Mouse (Mus musculus): ENCODE measurements around the gene Rai14. TPM values are rescaled to one million over a fixed set of nuclear protein-coding genes. Genes with fewer than 3 reads are reported as not detected.

Gene Rai14
- polyA plus RNA-seq, 1 experiment from 2014 or later = 59.8 TPM

- Histone ChIP-seq H3K27me3 (no peaks in the 10 kb centered on the region), H3K36me3 (replicated peaks) (no peaks in the 10 kb centered on the region), H3K9me3 (no peaks in the 10 kb centered on the region), H3K27ac (no peak overlapping the region), H3K4me2 (no peak overlapping the region), H3K4me1 (no peaks in the 10 kb centered on the region), H3K4me3 (replicated peaks) (no peak overlapping the region), H3K9ac (no peak overlapping the region)
- 86% methylated on average over 6 of the region's 6 CpGs for WGBS
- no peak for ATAC-seq (ENCODE audit: low FRiP score)
Observed at GRCm38 (mm10) chr15:10738354-10739142, 24.1 kb upstream of the Rai14 start.

GRCm38 (mm10) chr15:10735948-10736347 is 21.5 kb upstream of the Rai14 start:
- WGBS = 88% methylated on average over 4 of the region's 4 CpGs

GRCm38 (mm10) chr15:10735216-10735615 is 20.8 kb upstream of the Rai14 start:
- Histone ChIP-seq H3K4me1 (no peaks in the 10 kb centered on the region), H3K27ac (no peak overlapping the region), H3K4me3 (replicated peaks) (no peak overlapping the region), H3K9me3 (no peaks in the 10 kb centered on the region), H3K36me3 (replicated peaks) (no peaks in the 10 kb centered on the region), H3K4me2 (no peak overlapping the region), H3K9ac (no peak overlapping the region), H3K27me3 (no peaks in the 10 kb centered on the region)
- WGBS = 90% methylated on average over 8 of the region's 8 CpGs
- ATAC-seq (ENCODE audit: low FRiP score) = no peak

More at GRCm38 (mm10) chr15:10735948-10736347, 21.5 kb upstream of the Rai14 start:
- Histone ChIP-seq H3K4me3 (replicated peaks) (no peak overlapping the region), H3K9me3 (no peaks in the 10 kb centered on the region), H3K27ac (no peak overlapping the region), H3K36me3 (replicated peaks) (no peaks in the 10 kb centered on the region), H3K4me1 (no peaks in the 10 kb centered on the region), H3K27me3 (no peaks in the 10 kb centered on the region), H3K4me2 (no peak overlapping the region), H3K9ac (no peak overlapping the region)
- ATAC-seq (ENCODE audit: low FRiP score) = no peak

GRCm38 (mm10) chr15:10731398-10731797 is 17.0 kb upstream of the Rai14 start:
- Histone ChIP-seq H3K4me2 (no peak overlapping the region), H3K4me1 (no peaks in the 10 kb centered on the region), H3K27me3 (no peaks in the 10 kb centered on the region), H3K27ac (no peak overlapping the region), H3K4me3 (replicated peaks) (no peak overlapping the region), H3K36me3 (replicated peaks) (no peaks in the 10 kb centered on the region), H3K9me3 (no peaks in the 10 kb centered on the region), H3K9ac (no peak overlapping the region)
- WGBS = 91% methylated on average over 3 of the region's 3 CpGs
- ATAC-seq (ENCODE audit: low FRiP score) = no peak

- no peak overlapping the region for H3K4me2 ChIP-seq
- no peak overlapping the region for H3K27ac ChIP-seq
- no peaks in the 10 kb centered on the region for H3K27me3 ChIP-seq
- no peaks in the 10 kb centered on the region for H3K36me3 ChIP-seq (replicated peaks)
- no peak overlapping the region for H3K9ac ChIP-seq
- WGBS = 96% methylated on average over 3 of the region's 3 CpGs
- ATAC-seq (ENCODE audit: low FRiP score) = no peak
- peaks cover 11% of the 10 kb centered on the region; the same call in 1 of the 2 replicates for H3K4me1 ChIP-seq
- H3K9me3 ChIP-seq = no peaks in the 10 kb centered on the region
- no peak overlapping the region for H3K4me3 ChIP-seq (replicated peaks)
Observed at GRCm38 (mm10) chr15:10726272-10726671, 11.8 kb upstream of the Rai14 start.

- no peak overlapping the region for H3K27ac ChIP-seq
- H3K4me2 ChIP-seq = no peak overlapping the region
- no peak overlapping the region for H3K9ac ChIP-seq
- no peak overlapping the region for H3K4me3 ChIP-seq (replicated peaks)
- WGBS = 81% methylated on average over 3 of the region's 3 CpGs
- ATAC-seq (ENCODE audit: low FRiP score) = no peak
- no peaks in the 10 kb centered on the region for H3K9me3 ChIP-seq
- no peaks in the 10 kb centered on the region for H3K27me3 ChIP-seq
- H3K36me3 ChIP-seq (replicated peaks) = no peaks in the 10 kb centered on the region
- peaks cover 11% of the 10 kb centered on the region; the same call in 1 of the 2 replicates for H3K4me1 ChIP-seq
Observed at GRCm38 (mm10) chr15:10724857-10725256, 10.4 kb upstream of the Rai14 start.

GRCm38 (mm10) chr15:10723507-10723906 is 9.1 kb upstream of the Rai14 start:
- H3K4me1 ChIP-seq = peaks cover 11% of the 10 kb centered on the region; the same call in 1 of the 2 replicates
- no peak overlapping the region for H3K4me3 ChIP-seq (replicated peaks)
- no peaks in the 10 kb centered on the region for H3K36me3 ChIP-seq (replicated peaks)
- ATAC-seq (ENCODE audit: low FRiP score) = no peak
- WGBS = 36% methylated on average over 1 of the region's 1 CpGs
- H3K9me3 ChIP-seq = no peaks in the 10 kb centered on the region
- no peak overlapping the region for H3K4me2 ChIP-seq
- H3K27ac ChIP-seq = no peak overlapping the region
- H3K9ac ChIP-seq = no peak overlapping the region
- H3K27me3 ChIP-seq = no peaks in the 10 kb centered on the region

- Histone ChIP-seq H3K27ac (no peak overlapping the region), H3K27me3 (no peaks in the 10 kb centered on the region), H3K4me3 (replicated peaks) (no peak overlapping the region), H3K36me3 (replicated peaks) (no peaks in the 10 kb centered on the region), H3K4me1 (peaks cover 11% of the 10 kb centered on the region; the same call in 1 of the 2 replicates), H3K4me2 (no peak overlapping the region), H3K9ac (no peak overlapping the region), H3K9me3 (no peaks in the 10 kb centered on the region)
- WGBS = 57% methylated on average over 12 of the region's 12 CpGs
- no peak for ATAC-seq (ENCODE audit: low FRiP score)
Observed at GRCm38 (mm10) chr15:10722629-10723339, 8.4 kb upstream of the Rai14 start.

- Histone ChIP-seq H3K27ac (no peak overlapping the region), H3K36me3 (replicated peaks) (no peaks in the 10 kb centered on the region)
- 88% methylated on average over 11 of the region's 11 CpGs for WGBS
Observed at GRCm38 (mm10) chr15:10721259-10721781, 6.9 kb upstream of the Rai14 start.

GRCm38 (mm10) chr15:10720671-10721070 is 6.2 kb upstream of the Rai14 start:
- Histone ChIP-seq H3K9me3 (no peaks in the 10 kb centered on the region), H3K4me2 (no peak overlapping the region), H3K36me3 (replicated peaks) (no peaks in the 10 kb centered on the region), H3K4me1 (peaks cover 16% of the 10 kb centered on the region), H3K27me3 (no peaks in the 10 kb centered on the region), H3K27ac (no peak overlapping the region), H3K4me3 (replicated peaks) (no peak overlapping the region), H3K9ac (no peak overlapping the region)
- ATAC-seq (ENCODE audit: low FRiP score) = no peak
- 89% methylated on average over 8 of the region's 8 CpGs for WGBS

More at GRCm38 (mm10) chr15:10721259-10721781, 6.9 kb upstream of the Rai14 start:
- Histone ChIP-seq H3K9ac (no peak overlapping the region), H3K9me3 (no peaks in the 10 kb centered on the region), H3K4me2 (no peak overlapping the region), H3K4me3 (replicated peaks) (no peak overlapping the region), H3K4me1 (peaks cover 12% of the 10 kb centered on the region), H3K27me3 (no peaks in the 10 kb centered on the region)
- ATAC-seq (ENCODE audit: low FRiP score) = no peak

- ATAC-seq (ENCODE audit: low FRiP score) = no peak
- peaks cover 19% of the 10 kb centered on the region for H3K4me1 ChIP-seq
- H3K4me3 ChIP-seq (replicated peaks) = no peak overlapping the region
- no peak overlapping the region for H3K27ac ChIP-seq
- WGBS = 91% methylated on average over 11 of the region's 11 CpGs
- H3K36me3 ChIP-seq (replicated peaks) = no peaks in the 10 kb centered on the region
- no peaks in the 10 kb centered on the region for H3K9me3 ChIP-seq
- no peak overlapping the region for H3K9ac ChIP-seq
- H3K27me3 ChIP-seq = no peaks in the 10 kb centered on the region
- no peak overlapping the region for H3K4me2 ChIP-seq
Observed at GRCm38 (mm10) chr15:10720188-10720587, 5.8 kb upstream of the Rai14 start.

GRCm38 (mm10) chr15:10719511-10719910 is 5.1 kb upstream of the Rai14 start:
- Histone ChIP-seq H3K27ac (no peak overlapping the region), H3K4me3 (replicated peaks) (no peak overlapping the region), H3K4me2 (no peak overlapping the region), H3K9me3 (no peaks in the 10 kb centered on the region), H3K27me3 (no peaks in the 10 kb centered on the region), H3K36me3 (replicated peaks) (no peaks in the 10 kb centered on the region), H3K9ac (no peak overlapping the region), H3K4me1 (peaks cover 24% of the 10 kb centered on the region)
- ATAC-seq (ENCODE audit: low FRiP score) = no peak
- 89% methylated on average over 3 of the region's 3 CpGs for WGBS
